20 mouse cellular contexts compared by ENCODE assay signal in genomic region chr13:32678998-32679397, GRCm38 (mm10).
DNase-seq lines count a peak whose midpoint lies in the region.
"Had no signal": no experiment of that assay in that cellular context is flagged by ENCODE, and none has a peak within 500 bp of the region (broad histone marks: within the 10 kb centered on the region; RNA-seq: fewer than 3 reads in every experiment).

No protein-coding gene starts in this region.

- DNase-seq in 3134 (ENCODE audit: extremely low read depth, insufficient read length, low spot score) (peak; percentile 40), 3T3-L1 (ENCODE audit: low read depth, low spot score) (peak; percentile 24), NIH3T3 (ENCODE audit: low read depth) (peak; percentile 50)
- DNase-seq in fibroblast of lung, adult 2 months (ENCODE audit: low read depth), result peak; percentile 69
- DNase-seq in yolk sac, embryonic 10.5 days (ENCODE audit: low spot score), result no peak
- DNase-seq in layer of hippocampus, postnatal 25 days (ENCODE audit: extremely low spot score in 1 of 2, low spot score in 1 of 2), result no peak
- no peak for DNase-seq in kidney, postnatal 4 days
- DNase-seq: adrenal gland, postnatal 14 days; B cell, adult 2 months; cerebellum, adult 11 months; cerebellum, adult 2 months; cerebellum, adult 9-11 months; cerebellum, postnatal 36 days; embryo, embryonic 11 days; forebrain, postnatal 0 days; gastrocnemius, adult 2 months; gastrocnemius, postnatal 14 days; heart, adult 2 months; kidney, adult 11 months; kidney, adult 8-10 months had no signal

Comparison
In these comparisons a context has a peak if more than half of its experiments do, and no peak if none do; other contexts are left out.
1. DNase-seq: peak in 3134 (single experiment), 3T3-L1 (single experiment), NIH3T3 (single experiment) and fibroblast of lung, adult 2 months (single experiment); none in yolk sac, embryonic 10.5 days (single experiment), layer of hippocampus, postnatal 25 days (0 of 2) and kidney, postnatal 4 days (0 of 2).